Mouse (Mus musculus) urinary bladder, postnatal 14 days (tissue): ENCODE data around the gene Gm45623.

Experiments used
- DNase-seq: peaks from one replicate; pipeline ENCODE4 v3.0.0; 2021; ENCODE audit warnings: low spot score

The Gm45623 gene

GRCm38 (mm10) chr13:56753192-56753951, at the start of gene Gm45623:
Gene Gm45623 (minus strand): TSS chr13:56753827.
- DNase-seq, result no peak

- DNase-seq, result no peak
Measured at GRCm38 (mm10) chr13:56797459-56797858, 43.8 kb upstream of the Gm45623 start.

GRCm38 (mm10) chr13:56795501-56795900, 41.9 kb upstream of the Gm45623 start:
- DNase-seq, result no peak

GRCm38 (mm10) chr13:56794441-56794840, 40.8 kb upstream of the Gm45623 start:
- DNase-seq, result no peak

- no peak for DNase-seq
Measured at GRCm38 (mm10) chr13:56792844-56793243, 39.2 kb upstream of the Gm45623 start.

GRCm38 (mm10) chr13:56790683-56791082, 37.1 kb upstream of the Gm45623 start:
- DNase-seq, result no peak

- DNase-seq, result no peak
Measured at GRCm38 (mm10) chr13:56782621-56783020, 29.0 kb upstream of the Gm45623 start.

GRCm38 (mm10) chr13:56781697-56782096, 28.1 kb upstream of the Gm45623 start:
- no peak for DNase-seq

- no peak for DNase-seq
Measured at GRCm38 (mm10) chr13:56780746-56781469, 27.3 kb upstream of the Gm45623 start.

- DNase-seq, result no peak
Measured at GRCm38 (mm10) chr13:56774304-56774703, 20.7 kb upstream of the Gm45623 start.

- DNase-seq, result no peak
Measured at GRCm38 (mm10) chr13:56773262-56773870, 19.7 kb upstream of the Gm45623 start.

GRCm38 (mm10) chr13:56772592-56772991, 19.0 kb upstream of the Gm45623 start:
- DNase-seq, result no peak

- no peak for DNase-seq
Measured at GRCm38 (mm10) chr13:56770786-56771185, 17.2 kb upstream of the Gm45623 start.

GRCm38 (mm10) chr13:56770136-56770578, 16.5 kb upstream of the Gm45623 start:
- DNase-seq, result no peak

GRCm38 (mm10) chr13:56769431-56769830, 15.8 kb upstream of the Gm45623 start:
- DNase-seq, result no peak

- DNase-seq, result no peak
Measured at GRCm38 (mm10) chr13:56766211-56766610, 12.6 kb upstream of the Gm45623 start.

GRCm38 (mm10) chr13:56765284-56766032, 11.8 kb upstream of the Gm45623 start:
- no peak for DNase-seq

GRCm38 (mm10) chr13:56762446-56763229, 9.0 kb upstream of the Gm45623 start:
- DNase-seq, result no peak

GRCm38 (mm10) chr13:56758492-56758891, 4.9 kb upstream of the Gm45623 start:
- peak; percentile 76 for DNase-seq

- no peak for DNase-seq
Measured at GRCm38 (mm10) chr13:56757201-56757600, 3.6 kb upstream of the Gm45623 start.

- DNase-seq, result peak; percentile 42
Measured at GRCm38 (mm10) chr13:56755871-56756270, 2.2 kb upstream of the Gm45623 start.
